Mouse (Mus musculus) lung, postnatal 25 days (tissue): ENCODE data around the gene Gal3st2c.
A peak's percentile ranks its signal among the peaks of the same experiment; 100 is the strongest.
"Not testable (repeated sequence)": the region's sequence is repeated elsewhere in the genome, so short reads cannot be mapped to it uniquely, and the experiment has no call there.

ENCODE experiments used
- DNase-seq: peaks from one replicate; pipeline ENCODE4 v3.0.0; 2022; ENCODE audit warnings: low spot score

Gene Gal3st2c

DNA sequence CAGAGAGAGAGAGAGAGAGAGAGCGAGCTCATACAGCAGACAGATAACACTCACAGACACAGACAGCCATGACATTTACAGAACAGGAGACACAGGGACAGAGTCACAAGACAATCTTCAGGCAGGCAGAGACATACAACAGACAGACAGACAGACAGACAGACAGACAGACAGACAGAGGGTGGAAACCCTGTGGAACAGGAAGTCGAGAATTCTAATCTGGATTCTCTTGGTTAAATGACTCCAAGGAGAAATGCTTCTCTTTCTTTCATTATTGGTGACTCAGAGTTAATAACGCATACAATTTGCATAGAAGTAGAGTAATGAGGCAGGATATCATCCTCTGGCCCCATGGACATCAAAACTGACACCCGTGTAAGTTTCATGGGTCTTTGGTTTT is 56.2 kb downstream of the Gal3st2c start:
- DNase-seq: no peak

DNA sequence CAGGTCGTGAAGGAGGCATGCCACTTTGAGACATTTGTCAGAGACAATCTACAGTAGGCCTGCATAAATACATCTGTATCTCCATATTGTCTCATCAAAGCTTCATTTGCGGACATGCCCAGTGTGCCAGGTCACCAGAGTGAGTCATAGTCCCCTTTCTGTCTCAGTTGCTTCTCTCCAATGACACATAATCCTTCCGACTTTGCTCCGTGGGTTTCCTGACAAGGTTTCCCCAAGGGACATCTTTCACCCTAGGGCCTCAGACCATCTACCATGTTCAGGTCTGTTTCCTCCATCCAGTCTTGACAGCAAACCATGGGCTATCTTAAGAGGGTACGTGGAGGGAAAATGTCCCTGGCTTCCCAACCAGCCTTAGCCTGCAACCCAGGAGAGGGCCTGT is 60.8 kb downstream of the Gal3st2c start:
- DNase-seq: no peak

DNA sequence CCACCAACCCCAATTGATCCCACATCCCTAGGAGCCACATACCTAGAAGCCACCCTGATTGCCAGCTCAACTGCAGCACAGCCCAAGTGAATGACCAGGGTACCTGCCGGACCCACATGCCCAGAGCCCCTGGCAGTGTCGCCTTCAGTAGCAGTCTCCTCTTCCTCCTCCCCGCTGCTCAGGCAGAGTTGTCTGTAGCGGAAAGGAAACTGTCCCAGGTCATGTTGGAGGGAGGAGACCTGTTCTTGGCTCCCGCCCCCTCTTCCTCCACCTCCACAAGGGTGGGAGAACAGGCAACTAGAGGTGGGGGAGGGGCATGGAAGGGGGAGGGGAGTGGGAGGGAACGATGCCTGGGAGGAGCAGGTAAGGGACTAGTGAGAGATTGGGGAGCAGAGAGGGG is 62.1 kb downstream of the Gal3st2c start, which contains the start of gene Pdcd1:
Gene Pdcd1 (minus strand): TSS at position 181 of the 400 bp plus-strand sequence.
- DNase-seq: no peak

DNA sequence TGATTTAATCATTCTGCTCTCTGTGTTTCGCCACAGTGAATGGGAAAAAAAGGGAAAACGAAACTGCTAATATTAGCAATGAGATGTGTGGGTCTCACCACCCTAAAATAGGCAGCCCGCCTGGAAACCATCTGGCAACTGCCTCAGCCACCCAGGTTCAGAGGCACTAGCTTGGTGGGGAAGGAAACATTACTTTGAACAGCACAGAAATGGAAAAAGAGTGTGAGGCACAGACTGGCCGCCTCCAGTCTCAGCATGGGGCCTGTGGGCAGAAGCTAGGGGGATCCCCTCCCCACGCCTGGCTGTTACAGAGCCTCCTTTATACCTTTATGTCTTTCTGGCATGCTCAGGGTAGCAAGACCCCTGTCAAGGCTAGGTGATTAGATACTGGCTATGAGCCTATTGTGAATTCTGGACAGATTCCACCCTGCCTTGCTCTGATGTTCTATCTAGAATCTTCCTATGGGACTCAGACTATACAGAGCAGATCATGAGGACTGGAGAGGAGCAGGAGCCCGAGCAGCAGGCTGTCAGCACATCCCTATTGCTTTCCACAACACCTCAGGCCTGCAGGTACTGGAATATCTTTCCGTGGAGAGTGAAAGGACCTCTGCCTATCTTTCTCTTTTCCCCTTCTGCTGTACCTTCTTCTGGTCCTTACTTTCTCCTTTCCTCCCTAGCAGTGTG is 63.4 kb downstream of the Gal3st2c start:
- DNase-seq: no peak

DNA sequence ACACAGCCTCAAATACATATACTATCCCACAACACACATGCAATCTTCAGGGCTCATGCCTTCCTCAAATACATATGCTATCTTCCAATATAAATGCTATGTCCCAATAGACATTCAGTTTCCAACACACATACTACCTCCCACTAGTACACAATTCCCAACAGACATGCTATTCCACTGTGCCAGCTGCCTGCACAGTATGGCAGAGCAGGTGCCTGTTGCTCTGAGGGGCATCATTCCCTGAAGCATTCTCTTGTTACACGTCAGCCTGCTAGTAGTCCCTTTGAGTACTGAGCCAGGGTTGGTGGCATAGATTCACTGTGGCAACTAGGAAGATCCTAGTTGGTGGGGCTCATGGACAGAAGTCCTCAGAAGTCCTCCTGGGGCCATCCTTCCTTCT is 64.2 kb downstream of the Gal3st2c start:
- DNase-seq: no peak

DNA sequence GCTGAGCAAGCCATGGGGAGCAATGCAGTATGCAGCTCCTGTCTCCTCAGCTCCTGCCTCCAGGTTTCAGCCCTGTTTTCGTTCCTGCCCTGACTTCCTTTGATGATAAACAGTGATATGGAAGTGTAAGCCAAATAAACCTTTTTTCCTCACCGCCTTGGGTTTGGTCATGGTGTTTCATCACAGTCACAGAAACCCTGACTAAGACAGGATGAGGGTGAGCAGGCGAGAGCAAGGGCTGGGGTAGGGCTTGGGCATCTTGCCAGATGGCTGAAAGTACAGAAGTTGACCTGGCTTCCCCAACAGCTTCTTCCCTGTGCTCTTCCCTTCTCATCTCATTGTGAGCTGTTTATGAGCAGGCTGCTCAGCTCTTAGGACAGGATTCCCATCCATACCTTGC is 65.7 kb downstream of the Gal3st2c start:
- peak; percentile 12 for DNase-seq

DNA sequence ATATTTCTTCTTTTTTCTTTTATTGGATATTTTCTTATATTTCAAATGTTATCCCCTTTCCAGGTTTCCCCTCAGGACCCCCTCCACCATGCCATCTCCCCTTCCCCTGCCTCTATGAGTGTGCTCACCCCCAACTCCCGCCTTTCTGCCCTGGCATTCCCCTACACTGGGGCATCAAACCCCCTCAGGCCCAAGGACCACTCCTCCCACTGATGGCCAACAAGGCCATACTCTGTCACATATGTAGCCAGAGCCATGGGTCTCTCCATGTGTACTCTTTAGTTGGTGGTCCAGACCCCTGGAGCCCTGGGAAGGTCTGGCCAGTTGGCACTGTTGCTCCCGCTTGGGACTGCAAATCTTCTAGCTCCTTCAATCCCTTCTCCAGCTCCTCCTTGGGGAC is 67.1 kb downstream of the Gal3st2c start:
- no peak for DNase-seq

DNA sequence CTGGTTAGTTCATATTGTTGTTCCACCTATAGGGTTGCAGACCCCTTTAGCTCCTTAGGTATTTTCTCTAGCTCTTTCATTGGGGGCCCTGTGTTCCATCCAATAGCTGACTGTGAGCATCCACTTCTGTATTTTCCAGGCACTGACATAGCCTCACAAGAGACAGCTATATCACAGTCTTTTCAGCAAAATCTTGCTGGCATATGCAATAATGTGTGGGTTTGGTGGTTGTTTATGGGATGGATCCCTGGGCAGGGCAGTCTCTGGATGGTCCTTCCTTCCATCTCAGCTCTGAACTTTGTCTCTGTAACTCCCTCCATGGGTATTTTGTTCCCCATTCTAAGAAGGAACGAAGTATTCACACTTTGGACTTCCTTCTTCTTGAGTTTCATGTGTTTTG is 68.0 kb downstream of the Gal3st2c start:
- DNase-seq: not testable (repeated sequence)
